Mouse (Mus musculus) urinary bladder, postnatal 10 days (tissue): Measurements from ENCODE around the gene Boc.

ENCODE experiments used
- DNase-seq: peaks from one replicate; pipeline ENCODE4 v3.0.0; 2022; ENCODE audit warnings: low spot score

Boc gene

GRCm38 (mm10) chr16:44558471-44559329, at the start of gene Boc:
Boc (minus strand) TSS chr16:44558897.
- DNase-seq: peak; percentile 17

DNA sequence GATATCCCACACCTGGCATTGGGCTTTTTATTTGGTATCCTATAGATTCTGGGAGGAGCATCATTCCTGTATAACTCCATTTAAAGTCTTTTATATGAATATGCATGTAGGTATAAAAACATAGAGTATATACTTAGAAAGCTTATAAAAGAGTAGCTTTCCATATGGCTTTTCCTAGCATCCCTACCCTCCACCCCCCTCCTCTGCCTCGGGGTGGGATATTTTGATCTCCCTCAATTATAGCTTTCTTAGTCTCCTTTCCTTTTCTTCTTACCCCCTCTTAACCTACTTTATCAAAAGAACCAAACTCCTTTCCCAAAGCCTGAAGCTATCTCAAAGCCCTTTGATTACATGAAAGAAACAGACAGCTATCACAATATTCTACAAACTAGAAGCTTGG, 47.9 kb upstream of the Boc start:
- no peak for DNase-seq

- DNase-seq: no peak
Observed at GRCm38 (mm10) chr16:44604021-44604616, 45.4 kb upstream of the Boc start.

GRCm38 (mm10) chr16:44601999-44602794, 43.5 kb upstream of the Boc start:
- no peak for DNase-seq

- DNase-seq: no peak
Observed at GRCm38 (mm10) chr16:44601182-44601581, 42.5 kb upstream of the Boc start.

DNA sequence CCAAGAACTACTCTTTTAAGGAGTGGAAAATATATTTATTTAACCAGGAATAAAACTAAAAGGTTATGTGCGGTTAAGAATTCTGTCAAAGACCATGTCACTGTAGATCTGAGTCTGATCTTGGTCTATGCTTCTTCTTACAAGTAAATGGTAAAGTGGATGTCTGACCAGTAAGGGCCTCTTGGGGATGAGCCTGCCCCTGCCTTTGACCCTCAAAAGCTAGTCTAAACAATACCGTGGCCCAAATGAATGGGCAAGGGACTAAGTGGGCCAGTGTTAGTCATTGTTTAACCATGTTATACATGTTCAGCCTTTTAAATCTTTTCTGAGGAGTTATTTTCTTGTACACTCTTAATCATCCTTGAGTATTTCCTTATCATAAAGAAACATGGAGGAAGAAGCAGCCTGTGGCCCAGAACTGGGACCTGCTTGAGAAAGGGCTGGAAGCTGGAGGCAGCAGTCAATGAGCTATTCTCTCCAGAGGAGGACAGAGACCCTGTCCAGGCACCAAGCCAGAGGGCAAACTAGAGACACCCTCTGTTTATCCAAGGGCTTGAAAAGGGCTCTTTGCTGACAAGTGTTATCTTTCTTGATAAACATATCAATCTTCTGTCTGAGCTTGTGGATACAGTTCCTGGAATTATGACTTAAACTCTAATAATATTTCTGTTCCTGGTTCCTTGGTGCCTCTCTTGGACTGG, 38.6 kb upstream of the Boc start:
- DNase-seq: no peak

DNA sequence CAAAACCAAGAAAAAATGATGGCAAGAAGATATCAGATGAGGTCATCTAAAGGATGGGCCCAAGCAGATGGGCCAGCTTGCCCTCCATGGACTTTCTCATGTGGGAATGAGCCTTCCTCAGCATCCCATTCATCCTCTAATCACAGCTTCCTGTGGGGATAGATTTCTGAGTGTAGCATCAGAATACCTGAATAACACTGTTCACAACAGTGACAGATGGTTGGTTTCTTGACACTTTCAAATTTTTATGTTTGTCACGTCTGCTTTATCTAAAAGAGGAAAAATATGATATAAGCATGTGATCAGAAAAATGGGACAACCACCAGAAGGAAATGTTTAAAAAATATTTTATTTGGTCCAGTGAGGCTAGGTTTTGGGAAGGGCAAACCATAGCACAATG, 30.8 kb upstream of the Boc start:
- DNase-seq: no peak

GRCm38 (mm10) chr16:44579421-44580024, 20.8 kb upstream of the Boc start:
- no peak for DNase-seq

GRCm38 (mm10) chr16:44578551-44578950, 19.9 kb upstream of the Boc start:
- no peak for DNase-seq

- DNase-seq: no peak
Observed at GRCm38 (mm10) chr16:44568056-44568455, 9.4 kb upstream of the Boc start.

DNA sequence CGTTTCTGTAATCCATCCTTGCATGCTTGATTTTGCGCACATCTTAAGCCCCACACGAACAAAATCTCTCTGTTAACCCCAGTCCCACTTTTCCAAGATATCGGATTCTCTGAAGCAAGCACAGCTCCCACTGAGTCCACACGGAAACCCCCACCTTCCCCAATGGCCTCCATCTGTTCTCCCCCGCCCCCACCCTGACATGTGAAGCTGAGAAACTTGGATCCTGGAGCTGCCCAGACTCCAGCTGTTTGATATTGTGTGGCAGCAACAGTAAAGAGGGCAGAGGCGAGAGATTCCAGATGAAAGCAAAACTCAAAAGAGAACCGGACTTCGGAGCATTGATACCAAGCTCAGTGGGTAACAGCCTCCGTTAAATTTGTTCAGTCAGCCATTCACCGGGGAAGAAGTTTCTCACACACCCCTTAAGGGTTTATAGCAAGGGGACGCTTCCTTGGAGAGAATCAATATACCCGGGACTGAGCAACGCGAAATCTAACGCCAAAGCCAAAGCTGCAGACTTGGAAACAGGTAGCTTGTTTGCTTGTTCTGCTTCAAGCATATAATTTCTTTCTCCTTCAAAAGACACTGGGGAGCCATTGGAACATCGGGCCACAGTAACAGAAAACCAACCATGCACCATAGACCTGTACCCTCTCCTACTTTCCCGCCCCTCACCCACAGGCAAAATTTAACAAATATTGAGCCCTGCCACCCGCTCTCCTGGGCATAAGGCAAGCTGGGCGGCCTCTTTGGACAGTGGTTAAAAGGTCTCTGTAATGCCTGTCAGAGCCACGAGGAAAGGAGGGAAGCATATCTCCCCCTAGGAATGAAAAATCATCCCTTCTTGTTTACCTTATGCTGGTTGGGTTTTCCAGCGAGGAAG, 6.9 kb upstream of the Boc start:
- DNase-seq: no peak

GRCm38 (mm10) chr16:44564359-44564758, 5.7 kb upstream of the Boc start:
- DNase-seq: no peak

DNA sequence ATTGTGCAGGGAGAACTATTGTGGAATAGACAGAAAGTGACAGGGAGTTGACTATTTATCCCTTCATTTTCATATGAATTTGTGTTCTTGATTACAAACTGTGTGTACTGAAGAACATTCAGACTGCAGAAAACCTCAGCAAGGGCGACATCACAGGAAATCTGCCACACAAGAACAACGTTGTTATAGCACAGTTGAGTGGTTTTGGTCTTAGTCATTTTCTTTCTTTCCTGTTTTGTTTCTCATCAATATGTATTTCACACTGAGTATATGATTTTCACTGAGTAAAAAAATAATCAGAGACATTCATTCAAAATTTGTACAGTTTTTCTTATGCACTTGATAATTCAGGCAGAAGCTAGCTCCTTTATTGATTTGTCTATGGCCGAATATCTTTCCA, 3.4 kb upstream of the Boc start:
- no peak for DNase-seq

DNA sequence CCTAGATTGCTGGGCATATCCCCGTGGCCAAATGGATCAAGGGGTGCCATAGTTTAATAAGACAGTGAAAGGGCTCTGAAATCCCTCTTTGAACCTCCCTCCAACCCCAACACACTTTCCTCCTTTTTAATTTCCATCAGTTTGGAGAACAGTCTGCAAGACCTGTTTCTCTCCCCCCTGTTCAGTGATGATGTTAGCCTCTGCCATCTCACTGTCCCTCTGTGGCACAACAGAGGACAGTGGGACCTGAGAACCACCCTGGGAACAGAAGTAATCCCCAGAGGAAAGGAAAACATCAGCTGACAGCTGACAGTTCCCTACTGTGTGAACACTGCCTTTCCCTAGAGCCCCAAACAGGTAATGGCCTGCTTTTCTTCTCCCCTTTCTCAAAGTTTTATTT, 1.5 kb upstream of the Boc start:
- no peak for DNase-seq

DNA sequence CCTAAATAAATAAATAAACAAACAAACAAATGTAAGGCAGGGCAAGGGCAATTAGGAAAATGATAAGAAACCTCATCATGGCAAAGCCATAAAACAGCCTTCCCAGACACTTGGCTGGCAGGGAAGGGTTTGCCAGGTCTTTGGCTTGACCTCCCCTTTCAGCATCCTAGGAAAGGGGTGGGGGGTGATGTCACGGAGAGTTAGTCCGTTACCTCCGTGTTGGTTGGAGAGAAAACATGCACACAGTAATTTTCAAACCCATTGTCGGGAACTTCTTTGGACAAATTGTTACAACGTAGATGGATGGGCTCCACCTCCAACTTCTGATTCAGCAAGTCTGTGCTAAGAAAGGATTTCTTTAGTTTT, 616 bp upstream of the Boc start:
- no peak for DNase-seq

DNA sequence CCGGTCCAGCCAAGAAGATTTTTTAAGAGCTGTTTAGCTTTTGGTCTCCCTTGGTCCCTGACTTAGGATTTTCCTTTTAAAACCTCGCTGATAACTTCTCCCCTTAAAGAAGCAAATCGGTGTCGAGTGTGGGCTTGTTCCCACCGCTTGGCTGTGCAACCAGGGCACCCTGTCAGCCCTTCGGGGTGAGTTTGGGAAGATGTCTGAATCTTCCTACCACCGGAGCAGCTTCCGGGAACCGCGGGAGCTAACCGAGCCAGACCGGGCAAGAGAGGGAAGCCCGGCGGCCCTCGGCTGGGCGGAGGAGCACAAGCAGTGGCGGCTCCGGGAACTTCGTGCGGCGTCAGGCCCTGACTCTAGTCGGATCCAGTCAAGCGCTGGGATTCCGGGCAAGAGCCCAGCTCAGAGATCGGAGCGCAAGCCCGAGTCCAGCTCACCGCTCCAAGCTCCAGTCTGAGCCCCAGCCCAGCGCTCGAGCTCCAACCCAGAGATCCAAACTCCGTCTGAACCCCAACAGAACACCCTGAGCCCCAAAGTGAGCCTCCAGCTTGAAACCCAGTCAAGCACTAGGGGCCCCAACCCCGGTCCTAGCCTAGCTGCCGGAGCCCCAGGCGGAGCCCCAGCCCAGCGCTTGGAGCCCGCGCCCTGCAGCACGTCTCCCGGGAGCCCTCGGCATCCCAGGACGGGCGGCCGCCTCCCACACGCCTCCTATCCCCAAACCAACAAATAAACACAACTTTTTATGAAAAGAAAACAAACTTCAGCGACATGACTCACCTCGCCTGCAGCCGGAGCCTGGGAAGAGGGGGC, 831 bp downstream of the Boc start:
- DNase-seq: peak; percentile 34

DNA sequence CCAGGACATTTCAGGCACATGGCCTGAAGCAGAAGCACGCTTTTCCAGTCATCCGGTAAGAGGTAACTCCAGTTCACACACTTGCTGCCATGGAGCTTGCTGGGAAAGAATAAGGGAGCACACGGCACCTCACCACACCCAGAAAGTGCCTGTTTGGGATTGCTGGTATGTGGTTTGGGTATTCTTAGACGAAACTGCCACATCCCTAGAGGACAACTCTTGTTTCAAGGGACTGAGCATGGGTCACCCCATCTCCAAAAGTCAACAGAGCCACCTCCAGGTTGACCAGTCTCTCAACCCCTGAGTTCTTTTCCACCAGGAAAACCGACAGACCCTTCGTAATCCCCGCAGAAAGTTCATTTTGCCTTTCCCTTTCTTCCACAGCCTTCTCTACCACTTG, 1.6 kb downstream of the Boc start:
- DNase-seq: no peak

DNA sequence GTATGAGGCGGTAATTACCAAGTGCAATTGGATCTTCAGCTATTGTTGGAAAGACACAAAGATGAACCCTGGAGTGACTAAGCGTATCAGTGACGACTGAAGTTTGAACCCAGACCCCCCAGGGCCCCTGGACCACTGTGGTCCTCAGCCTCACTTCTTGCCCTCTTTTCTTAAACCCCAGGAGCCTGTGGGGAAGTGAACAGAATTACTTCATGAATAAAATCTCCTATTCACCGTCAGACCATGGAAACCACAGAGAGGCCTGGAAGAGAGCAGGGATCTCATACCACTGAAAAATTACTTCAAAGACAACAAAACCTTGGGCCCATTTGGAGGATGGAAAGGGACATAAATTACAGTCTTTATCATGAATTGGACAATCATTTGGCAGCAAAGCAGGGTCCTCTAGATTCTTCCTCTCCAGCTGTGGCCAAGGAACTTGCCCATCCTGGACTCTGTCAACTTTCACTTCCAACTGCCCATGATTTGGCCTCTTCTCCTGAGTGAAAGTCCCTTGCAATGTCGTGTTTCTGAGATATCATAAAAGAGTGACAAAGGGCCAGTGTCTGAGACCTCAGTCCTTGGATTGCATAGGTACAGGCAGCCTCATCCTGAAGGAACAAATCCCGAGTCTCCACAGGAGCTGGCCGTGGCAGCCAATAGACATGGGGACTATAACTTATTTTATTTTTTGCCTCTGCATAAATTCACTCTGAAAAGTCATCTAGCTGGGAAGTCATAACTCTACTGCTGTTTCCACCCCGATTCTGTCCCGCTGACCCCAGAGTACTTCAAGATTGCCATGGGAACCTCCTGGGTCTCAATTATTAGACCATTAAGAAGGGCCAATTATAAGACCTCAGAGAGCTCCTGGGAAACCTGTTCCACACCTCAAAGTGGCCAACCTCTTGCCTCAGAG, 2.6 kb downstream of the Boc start:
- DNase-seq: no peak

- DNase-seq: no peak
Observed at GRCm38 (mm10) chr16:44553861-44554260, 4.8 kb downstream of the Boc start.
